Mouse (Mus musculus): ENCODE results near the gene Usp36. TPM values are rescaled to one million over a fixed set of nuclear protein-coding genes. Genes with fewer than 3 reads are reported as not detected.

The Usp36 gene
- total RNA-seq, 4 experiments from 2014 or later, result 13.2 to 14.5 (median 13.9) TPM

DNA sequence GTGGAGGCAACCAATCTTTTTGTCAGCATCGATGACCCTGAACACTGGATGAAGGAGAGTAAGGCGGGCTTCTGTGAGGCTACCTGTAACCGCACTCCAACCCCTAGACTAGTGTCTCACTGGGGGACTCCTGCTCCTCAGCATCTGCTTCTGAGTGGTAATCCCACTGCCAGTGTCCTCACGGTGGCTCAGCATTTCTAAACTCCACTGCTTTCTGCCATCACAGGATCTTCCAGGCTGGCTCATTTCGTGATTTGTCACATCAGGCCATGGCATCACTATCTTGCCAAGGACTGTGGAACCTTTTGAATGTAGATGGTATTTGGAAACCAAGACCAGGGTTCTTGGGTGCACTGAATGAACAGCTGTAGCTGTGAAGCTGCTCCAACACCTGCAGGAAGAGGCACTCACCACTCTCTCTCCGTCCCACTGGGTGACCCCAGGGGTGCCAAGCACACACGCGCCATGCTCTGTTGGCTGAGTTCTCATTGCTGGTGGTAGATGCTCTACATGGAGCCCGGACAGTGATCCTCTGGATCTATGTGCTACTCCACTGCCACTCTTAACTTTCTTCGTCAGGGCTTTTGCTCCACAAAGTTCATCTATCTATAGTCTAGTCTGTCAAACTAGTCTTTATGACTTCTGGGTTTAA is 66.5 kb downstream of the Usp36 start:
- DNase-seq (ENCODE audit: low spot score), result no peak

DNA sequence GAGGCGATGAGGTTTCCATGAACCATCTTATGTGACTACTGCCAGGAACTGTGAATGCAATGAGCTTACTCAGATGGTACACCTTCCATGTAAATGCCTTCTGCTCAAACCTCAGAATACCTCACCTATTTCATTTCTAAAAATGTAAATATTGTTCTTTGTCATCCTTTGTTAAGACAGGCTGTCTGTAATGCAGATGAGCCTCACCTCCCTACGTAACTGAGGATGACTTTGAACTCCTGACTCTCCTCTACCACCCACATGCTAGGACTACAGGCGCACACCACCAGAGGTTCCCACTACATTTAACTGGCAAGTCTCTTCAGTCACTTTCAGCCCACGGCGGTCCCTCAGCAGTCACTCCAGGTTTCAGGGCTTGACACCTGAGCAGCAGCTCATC is 67.1 kb downstream of the Usp36 start:
- DNase-seq (ENCODE audit: low spot score), result no peak

DNA sequence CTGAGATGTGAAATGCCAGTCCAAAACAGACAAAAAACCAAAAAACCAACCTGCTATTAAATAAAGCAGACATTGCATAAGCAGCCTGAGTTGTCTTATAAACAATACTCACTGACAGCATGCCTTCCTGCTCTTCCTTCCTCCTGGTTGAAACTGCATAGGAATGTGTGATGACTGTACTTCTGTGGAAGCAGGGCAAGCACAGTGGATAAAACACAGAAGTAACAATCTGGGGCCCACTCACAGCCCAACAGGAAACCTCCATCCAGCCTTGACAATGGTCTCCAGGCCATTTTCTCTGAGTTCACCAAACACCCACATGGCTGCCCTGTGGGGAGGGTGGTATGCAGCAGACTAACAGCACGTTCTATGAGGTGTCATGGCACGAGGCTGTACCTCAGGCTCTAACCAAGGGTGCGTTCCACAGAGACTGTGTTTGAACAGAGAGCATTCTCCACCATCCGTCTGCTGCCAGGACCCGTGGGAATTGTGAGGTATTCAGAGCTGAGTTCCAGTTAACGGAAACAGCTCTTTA is 67.6 kb downstream of the Usp36 start:
- no peak for DNase-seq (ENCODE audit: low spot score)

DNA sequence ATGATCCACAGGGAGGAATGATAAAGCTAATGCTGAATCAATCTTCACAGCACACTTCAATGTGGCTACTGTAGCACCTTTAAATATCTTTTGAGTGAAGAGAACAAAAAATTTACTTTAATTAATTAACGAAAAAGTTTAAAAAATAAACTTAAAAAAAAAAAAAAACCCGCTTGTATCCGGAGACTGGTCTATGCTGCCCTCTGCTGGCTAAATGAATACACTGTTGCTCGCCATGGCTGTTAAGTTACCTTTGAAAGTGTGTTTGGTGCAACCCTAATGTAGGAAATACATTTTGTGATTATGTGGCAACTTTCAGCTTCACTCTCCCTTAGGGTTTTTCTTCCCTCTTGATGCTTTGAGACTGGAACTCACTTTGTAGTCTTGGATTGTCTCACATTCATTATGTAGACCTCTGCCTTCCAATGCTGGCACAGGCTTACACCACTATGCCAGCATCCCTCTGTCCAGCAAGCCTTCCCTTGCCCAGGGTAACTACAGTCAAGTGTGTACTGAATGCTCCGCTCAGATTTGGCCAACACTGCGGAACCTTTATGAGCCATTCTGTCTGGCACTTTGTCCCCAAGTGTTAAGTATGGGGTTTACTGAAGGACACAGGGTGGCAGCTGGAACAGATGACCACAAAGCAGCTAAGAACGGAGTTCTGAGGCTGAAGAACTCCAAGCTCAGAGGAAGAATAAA is 69.3 kb downstream of the Usp36 start:
- peak; percentile 74 for DNase-seq (ENCODE audit: low spot score)

DNA sequence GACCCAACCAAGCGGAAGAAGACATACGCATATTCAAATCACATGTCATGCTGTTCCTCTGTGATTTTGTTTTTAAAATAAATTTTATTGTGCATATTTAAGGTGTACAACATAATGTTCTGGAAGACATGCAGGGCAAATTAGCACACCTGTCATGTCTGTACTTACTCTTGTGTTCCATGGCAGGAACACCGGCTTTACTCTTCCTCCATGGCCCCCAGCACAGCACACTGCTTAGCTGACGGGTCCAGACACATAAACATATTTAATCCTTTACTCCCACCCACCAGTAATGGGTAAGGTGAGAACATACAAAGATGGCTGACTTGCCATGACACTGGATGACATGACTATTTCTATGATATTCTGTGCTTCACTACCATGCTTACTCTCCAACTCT is 71.0 kb downstream of the Usp36 start:
- no peak for DNase-seq (ENCODE audit: low spot score)

DNA sequence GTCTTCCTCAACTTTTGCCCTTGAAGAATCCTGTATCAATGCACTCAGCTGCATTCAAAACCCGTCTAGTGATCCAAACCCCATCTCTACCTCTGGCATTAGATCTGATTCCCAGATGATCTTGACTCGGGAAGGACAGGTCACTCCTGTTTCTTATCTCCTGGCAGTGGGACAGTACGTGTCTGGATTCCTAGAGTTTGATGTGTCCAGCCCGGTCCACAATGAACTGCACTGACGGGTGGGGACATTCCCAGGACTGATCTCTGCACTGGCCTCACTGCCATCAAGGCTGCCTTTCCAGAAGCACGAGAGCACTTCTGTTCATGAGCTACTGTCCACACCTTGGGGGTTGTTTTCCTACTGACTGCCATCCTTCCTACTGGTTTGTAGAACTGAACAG is 73.6 kb downstream of the Usp36 start:
- no peak for DNase-seq (ENCODE audit: low spot score)

DNA sequence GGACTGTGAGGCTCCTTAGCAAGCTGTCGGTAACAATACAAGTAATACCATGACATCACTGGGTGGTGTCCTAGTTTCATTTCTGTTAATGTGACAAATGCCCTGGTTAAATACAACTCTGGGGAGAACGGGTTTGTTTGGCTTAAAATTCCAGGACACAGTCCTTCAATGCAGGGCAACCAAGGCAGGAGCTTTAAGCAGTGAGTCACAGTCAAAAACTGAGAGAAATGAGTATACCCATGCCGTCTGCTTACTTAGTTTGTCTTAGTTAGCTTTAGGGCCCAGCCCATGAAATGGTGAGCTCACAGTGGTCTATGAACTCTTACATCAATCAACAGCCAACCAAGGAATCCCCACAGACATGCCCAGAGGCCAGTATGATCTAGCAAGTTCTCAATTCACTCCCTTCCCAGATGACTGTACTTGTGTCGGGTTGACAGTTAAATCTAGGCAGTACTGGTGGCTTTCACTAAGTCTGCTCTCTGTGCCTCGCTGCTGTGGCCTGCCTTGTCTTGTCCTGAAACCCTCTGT is 74.1 kb downstream of the Usp36 start:
- DNase-seq (ENCODE audit: low spot score), result peak; percentile 53

DNA sequence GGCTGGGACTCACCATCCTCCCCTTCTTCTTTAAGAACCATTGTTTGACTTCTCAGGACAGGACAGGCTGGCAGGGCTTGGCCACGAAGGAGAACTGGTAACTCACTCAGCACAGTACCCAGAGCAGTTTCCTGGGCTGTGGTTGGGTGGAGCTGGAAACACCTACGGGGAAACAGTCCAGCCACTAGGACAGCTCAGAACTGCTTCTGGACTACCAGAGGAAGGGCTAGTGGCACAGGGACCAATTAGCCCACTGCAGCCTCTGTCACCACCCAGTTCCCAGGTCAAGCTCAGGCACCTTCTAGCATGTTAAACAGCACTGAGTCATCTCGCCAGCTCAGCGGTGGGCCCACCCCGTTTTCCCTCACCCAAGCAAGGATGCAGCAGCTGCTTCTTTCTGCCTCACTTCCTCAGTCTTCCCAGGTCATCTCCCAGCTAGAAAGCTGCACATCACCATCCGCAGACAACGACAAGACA is 77.4 kb downstream of the Usp36 start:
- DNase-seq (ENCODE audit: low spot score), result no peak

DNA sequence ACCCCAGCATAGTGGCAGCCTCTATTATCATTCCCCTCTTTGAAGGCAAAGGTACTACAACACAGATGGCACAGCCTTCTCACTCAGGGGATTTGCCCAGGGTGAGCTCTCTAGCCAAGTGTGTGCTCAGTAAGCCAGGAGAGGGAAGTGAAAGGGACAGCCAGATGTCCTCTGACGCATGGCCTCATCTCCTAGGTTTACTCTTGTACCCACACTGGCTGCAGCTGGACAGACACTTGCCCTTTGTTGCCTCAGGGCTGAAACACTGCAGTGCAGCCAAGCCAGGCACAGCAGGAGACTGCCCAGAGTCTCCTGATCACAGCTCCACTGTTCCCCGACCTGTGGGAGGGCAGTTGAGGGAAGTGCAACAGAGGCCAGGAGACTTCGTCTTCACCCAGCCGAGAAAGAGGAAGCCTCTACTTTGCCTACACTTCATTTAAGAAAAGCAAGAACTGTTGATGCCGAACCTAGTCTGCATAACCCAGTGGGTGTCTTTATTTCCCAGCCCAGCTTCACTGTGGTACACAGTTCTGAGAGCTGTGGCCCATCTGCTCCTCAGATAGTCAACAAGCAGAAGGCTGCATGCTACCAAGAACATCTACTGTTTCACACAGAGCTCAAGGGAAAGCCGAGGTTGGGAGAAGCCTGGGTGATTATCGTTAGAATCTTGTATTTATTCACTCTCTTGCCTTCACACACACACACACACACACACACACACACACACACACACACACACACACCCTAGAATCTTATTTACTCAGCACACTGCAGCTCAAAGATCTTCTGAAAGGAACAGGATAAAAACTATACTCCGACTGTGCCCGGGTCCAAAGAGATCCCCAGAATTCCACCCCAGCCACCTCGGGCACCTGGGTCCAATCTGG is 78.1 kb downstream of the Usp36 start:
- DNase-seq (ENCODE audit: low spot score), result peak; percentile 72

DNA sequence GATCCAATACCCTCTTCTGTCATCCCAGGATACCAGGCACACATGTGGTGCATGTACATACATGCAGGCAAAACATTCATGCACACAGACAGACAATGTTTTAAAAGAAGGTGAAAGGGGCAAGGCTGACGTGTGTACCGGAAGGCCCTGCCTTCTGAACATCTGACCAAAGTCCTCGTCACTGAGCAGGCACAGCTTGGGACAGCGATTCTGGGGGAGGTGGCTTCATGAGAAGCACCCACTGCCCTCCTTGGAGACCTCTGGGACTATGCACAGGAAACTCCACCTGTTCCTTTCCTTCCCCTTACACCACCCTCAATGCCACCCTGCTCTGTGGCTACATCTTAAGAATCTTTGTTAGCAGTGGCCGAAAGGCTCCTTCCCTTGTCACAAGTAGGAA is 79.1 kb downstream of the Usp36 start:
- DNase-seq (ENCODE audit: low spot score), result no peak

DNA sequence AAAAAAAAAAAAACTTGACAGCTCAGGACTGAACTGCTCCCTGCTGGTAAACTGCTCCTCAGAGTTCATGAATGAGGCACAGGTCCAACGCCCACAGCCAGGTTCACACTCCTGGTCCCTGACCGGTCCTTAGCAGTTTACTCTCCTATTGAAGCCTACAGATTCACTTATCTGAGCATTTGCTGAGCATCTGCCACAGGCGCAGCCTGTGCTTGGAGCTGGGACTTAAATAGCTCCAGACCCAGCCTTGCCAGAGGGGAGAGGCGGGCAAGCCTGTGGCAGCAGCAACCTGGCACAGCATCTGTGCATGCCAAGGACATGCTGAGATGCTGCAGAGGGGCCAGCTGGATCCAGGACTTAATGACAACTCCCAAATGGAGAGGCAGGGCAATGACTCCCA is 79.9 kb downstream of the Usp36 start:
- DNase-seq (ENCODE audit: low spot score), result no peak

Other genes with a start within 250 kb of the Usp36 start
- under 1 TPM; 0.03 to 0.66 (median 0.07) TPM for gene Dnah17, start 159.6 kb downstream of the Usp36 start, total RNA-seq (2022)
- 10 to 100 TPM; 34.5 to 56.9 (median 50.9) TPM for gene Cyth1, start 41.7 kb downstream of the Usp36 start, total RNA-seq (2022)
- gene Cep295nl, start 52.3 kb upstream of the Usp36 start, total RNA-seq (2022), result 1 to 10 TPM in 1 of 4 experiments, under 1 TPM in 3; 0.82 to 1.0 (median 0.88) TPM
- gene Timp2, start 65.5 kb upstream of the Usp36 start, total RNA-seq (2022), result 10 to 100 TPM; 73.9 to 99.6 (median 87.5) TPM
- 10 to 100 TPM; 19.7 to 25.8 (median 23.3) TPM for gene Lgals3bp, start 111.8 kb upstream of the Usp36 start, total RNA-seq (2022)
- 10 to 100 TPM; 16.4 to 19.2 (median 16.8) TPM for gene Cant1, start 128.8 kb upstream of the Usp36 start, total RNA-seq (2022)
- gene C1qtnf1, start 138.0 kb upstream of the Usp36 start, total RNA-seq (2022), result 10 to 100 TPM; 13.5 to 15.3 (median 13.8) TPM
- gene Engase, start 186.6 kb upstream of the Usp36 start, total RNA-seq (2022), result 1 to 10 TPM; 5.2 to 7.2 (median 6.6) TPM